Mouse (Mus musculus): ENCODE results near the gene Cyren.

The Cyren gene

DNA sequence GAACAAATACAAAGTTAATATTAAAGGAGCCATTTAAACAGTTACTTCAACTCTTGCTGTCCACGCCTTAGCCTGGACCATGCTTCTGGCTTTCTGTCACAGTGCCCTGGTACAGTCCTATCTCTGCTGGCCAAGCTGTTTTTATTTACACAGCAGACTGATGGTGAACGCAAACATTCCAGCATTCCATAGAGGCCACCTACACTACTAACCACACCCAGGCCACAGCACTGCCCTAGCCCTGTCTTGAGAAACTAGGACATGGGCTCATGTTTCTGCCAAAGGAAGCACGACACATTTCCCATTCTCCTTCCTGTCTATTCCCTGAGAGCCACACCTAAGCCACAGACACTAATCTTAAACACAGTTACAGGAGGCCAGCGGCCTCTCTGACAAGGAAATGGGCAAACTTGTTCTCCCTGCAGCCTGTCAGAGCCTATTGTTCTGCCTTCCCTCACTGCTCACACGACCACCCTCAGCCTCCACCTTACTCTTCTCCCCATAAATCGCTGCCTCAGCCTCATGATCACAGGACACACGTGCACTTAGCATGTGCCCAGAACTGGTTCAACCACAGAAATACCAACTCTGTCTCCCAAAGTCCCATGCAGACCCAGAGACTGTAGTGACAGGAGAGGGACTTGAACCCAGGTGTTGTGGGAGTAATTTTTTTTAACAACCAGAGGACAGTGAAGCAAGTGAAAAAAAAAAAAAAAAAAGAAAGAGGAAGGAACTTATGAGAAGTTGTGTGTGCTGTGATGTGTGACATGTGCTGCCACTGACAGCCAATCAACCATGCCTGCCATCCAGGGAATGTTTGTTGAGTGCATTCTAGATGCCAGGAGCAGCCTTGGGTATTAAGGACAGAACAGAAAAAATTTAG lies 11.9 kb downstream of the Cyren start:
- no peak for DNase-seq

DNA sequence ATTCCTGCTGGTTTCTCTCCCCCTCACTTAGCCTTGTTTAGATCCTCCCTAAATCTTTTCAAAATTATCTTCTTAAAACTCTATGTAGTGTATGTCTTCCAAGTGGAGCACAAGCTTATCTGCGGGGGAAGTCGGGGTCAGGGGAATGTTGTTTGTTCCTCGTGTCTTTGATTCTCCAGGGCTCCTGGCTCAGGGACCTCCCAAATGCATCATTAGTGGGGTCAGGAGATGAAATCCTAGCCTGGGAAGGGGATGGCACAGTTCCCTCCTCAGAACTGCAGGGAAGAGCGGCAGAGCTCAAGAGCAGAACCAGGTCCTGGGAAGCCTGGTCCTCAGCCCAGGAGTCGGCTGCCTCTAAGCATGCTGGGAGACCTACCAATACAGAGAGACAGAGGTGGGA lies 12.6 kb downstream of the Cyren start:
- no peak for DNase-seq

DNA sequence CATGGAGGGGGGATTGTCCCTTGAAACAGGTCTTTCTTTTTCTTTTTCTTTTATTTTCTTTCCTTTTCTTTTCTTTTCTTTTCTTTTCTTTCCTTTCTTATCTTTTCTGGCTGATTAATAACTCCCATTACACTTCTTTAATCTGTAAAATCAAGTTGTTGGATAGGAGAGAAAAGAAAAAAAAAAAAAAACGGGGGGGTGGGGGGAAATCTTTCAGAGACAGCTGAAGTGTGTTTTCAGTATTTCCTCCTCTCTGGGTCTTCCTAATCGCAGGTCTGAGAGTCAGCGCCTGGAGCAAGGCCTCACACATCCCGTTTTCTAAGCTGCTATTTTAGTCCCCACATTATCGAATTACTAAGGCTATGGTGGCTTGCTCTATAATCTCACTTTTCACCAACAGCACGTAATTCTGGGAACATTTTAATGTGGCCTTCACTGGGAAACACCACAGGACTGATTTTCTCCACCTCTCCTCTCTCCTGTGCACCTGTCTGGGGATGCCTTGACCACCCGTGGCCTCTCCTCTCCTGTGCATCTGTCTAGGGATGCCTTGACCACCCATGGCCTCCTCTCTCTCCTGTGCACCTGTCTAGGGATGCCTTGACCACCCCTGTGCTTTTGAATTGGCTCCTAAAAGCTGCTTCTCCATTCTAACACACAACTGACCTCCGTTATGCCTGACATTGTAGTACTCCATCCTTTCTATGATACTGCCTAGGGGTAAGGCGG lies 13.9 kb downstream of the Cyren start:
- DNase-seq: no peak

DNA sequence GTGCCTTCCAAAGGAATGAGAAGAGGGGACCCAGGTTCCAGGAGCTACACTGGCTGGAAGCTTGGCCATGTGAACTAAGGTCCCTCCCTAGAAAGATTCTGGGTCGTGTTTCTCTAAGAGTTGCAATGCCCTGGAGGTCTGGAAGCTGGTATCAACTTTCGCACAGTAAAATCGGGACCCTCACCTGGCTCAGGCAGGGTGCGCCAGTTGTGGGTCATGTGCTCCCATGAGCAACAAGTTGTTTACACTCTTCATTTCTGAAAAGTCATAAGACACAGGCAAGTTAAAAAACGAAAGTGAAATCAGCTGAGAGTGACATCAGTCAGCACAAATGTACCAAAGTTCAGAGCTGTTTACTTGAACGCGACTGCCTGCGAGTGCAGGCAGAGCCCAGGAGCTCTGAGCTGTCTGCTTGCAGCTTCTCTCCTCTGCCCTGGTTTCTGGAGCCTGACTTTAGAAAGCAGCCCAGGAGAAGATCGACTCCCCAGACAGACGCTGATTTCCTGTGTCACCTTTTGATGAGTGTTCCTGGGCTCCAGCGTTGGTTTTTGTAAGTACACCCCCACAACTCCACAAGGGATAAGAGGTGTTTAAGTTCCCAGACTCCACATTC lies 15.0 kb downstream of the Cyren start, which contains the start of gene Tmem140:
Gene Tmem140, plus strand, starts transcription at position 356 of the 613 bp plus-strand sequence.
- no peak for DNase-seq

DNA sequence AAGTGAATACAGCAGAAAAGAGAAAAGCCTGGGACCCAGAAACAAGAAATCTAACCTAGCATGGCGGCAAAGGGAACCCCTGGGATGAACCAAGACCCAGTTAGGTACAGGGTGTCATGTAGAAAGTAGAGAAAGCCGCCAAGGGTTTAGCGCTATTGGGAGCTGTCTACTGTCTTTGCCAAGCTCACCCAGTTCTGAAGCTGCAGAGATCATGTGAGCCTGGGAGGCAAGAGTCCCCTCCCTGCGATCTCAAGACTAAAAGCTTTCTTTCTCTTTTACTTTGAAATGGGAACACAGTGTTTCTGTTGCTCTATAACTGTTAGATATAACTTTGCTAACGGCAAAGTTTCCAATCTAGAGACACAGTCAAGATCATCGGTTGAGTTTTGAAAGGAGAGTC lies 15.5 kb downstream of the Cyren start:
- DNase-seq: no peak

DNA sequence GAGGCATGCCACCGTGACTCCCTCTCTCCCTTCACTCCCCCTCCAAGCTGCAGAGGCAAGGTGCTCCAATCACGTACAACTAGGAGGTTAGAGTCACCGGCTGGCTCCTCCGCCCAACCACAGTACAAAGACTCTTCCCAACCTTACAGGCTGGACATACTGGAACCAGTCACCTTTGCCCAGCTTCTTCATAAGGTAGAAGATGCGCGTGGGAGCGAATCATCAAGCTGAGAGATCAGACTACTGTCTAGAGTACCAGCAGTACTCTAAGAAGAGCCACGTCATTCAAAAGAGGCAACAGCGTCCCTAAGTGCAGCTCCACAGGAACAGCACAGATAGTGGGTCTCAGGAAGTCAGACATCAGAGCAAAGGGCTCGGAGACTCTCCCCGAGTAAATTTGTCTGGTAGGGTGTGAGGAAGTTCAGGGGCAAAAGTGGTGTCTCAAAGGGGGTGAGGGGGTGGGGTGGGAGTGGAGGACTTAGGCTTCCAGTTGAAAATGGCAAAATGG lies 16.3 kb downstream of the Cyren start:
- DNase-seq: no peak

DNA sequence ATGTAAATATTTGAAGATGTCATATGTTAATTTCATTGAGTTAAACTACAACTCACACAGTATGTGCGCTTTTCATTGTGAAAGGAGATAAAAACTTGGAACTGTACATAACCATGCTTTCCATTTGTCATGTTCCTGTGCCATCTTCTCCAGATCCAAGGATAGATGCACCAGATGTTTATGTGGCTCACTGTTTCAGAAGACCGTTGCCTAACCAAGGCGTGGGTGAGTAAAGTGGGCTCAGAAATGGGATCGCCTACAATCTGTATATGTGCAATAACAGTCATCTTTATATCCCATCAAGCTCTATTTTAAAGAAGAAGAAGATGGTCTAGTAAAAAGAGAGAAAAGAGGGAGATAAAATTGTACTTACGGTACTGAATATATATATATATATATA lies 45.5 kb downstream of the Cyren start:
- no peak for DNase-seq

DNA sequence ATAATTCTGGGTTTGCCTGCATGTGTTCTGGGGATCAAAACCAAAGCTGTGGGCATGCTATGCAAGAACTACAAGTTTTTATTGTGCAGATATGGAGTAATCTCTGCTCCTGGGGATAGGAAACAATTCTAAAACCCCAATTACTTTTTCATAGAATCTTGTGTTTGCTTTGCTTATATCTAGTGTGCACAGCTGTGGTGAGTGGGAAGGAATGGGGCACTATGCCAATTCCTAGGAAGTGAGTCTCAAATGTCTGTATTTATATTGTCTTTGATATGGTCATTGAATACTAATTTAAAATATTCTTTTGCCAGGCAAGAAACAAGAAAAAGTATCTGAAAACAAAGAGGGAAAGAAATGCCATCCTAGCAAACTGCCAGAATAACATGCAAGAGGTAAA lies 53.5 kb downstream of the Cyren start:
- no peak for DNase-seq
